Mouse (Mus musculus) embryonic facial prominence, embryonic 12.5 days (tissue): ENCODE measurements around the gene Lgals12. TPM values are rescaled to one million over a fixed set of nuclear protein-coding genes. Genes with fewer than 3 reads are reported as not detected.

Experiments used
- ATAC-seq: fragments of 200-750 bp; cut with Nextera tagmentation; 2 replicates; pipeline ENCODE4 v1.8.0; 2017; ENCODE audit not compliant: insufficient number of reproducible peaks, insufficient read depth, low FRiP score, low TSS enrichment
- H3K27ac ChIP-seq: fragments of 300-500 bp; sonication (generic); 2 replicates; pipeline ENCODE4 v1.5.1; 2016; ENCODE audit warnings: mild to moderate bottlenecking
- H3K27me3 ChIP-seq: fragments of 300-500 bp; sonication (generic); 2 replicates; pipeline ENCODE4 v1.6.1; 2016; ENCODE audit warnings: mild to moderate bottlenecking, moderate library complexity
- H3K36me3 ChIP-seq: fragments of 300-500 bp; sonication (generic); 2 replicates; pipeline ENCODE4 v1.6.1; 2016; ENCODE audit warnings: mild to moderate bottlenecking
- H3K4me1 ChIP-seq: fragments of 300-500 bp; sonication (generic); 2 replicates; pipeline ENCODE4 v1.6.1; 2016
- H3K4me2 ChIP-seq: fragments of 300-500 bp; sonication (generic); replicated peaks from 2 replicates; pipeline ENCODE4 v1.6.1; 2016; ENCODE audit warnings: mild to moderate bottlenecking, moderate library complexity
- H3K4me3 ChIP-seq: fragments of 300-500 bp; sonication (generic); 2 replicates; pipeline ENCODE4 v1.5.1; 2016; ENCODE audit warnings: mild to moderate bottlenecking
- H3K9ac ChIP-seq: fragments of 300-500 bp; sonication (generic); 2 replicates; pipeline ENCODE4 v1.6.1; 2016; ENCODE audit warnings: mild to moderate bottlenecking, moderate library complexity
- H3K9me3 ChIP-seq: fragments of 300-500 bp; sonication (generic); 2 replicates; pipeline ENCODE4 v1.6.1; 2016; ENCODE audit warnings: mild to moderate bottlenecking, moderate library complexity
- WGBS: fragments of 180-500 bp; shearing (Covaris S2); methylation state at CpG from one replicate; pipeline ENCODE4 v1.1.7; 2016; 5-methylcytosine and 5-hydroxymethylcytosine counted together
- polyA plus RNA-seq: library from polyadenylated mRNA; unstranded; fragments of >200 nt; fragmentation: Nextera tagmentation; extraction: Ambion mirVana; gene quantifications from 2 replicates; pipeline ENCODE4 v1.2.1, GENCODE M21; 2016

The Lgals12 gene
- polyA plus RNA-seq, 1 experiment from 2014 or later, result 0.17 TPM

GRCm38 (mm10) chr19:7557844-7558243 lies 49.1 kb downstream of the Lgals12 start:
- Histone ChIP-seq H3K9ac (peak overlapping the region; percentile 25; the same call in 1 of the 2 replicates), H3K4me1 (peaks cover 20% of the 10 kb centered on the region; the same call in 1 of the 2 replicates), H3K4me2 (peak overlapping the region; percentile 75), H3K4me3 (peak overlapping the region; percentile 44), H3K27me3 (no peaks in the 10 kb centered on the region), H3K9me3 (no peaks in the 10 kb centered on the region), H3K27ac (no peak overlapping the region), H3K36me3 (no peaks in the 10 kb centered on the region)
- 5% methylated on average over 4 of the region's 4 CpGs for WGBS
- peak; percentile 44; the same call in 1 of the 2 replicates for ATAC-seq

DNA sequence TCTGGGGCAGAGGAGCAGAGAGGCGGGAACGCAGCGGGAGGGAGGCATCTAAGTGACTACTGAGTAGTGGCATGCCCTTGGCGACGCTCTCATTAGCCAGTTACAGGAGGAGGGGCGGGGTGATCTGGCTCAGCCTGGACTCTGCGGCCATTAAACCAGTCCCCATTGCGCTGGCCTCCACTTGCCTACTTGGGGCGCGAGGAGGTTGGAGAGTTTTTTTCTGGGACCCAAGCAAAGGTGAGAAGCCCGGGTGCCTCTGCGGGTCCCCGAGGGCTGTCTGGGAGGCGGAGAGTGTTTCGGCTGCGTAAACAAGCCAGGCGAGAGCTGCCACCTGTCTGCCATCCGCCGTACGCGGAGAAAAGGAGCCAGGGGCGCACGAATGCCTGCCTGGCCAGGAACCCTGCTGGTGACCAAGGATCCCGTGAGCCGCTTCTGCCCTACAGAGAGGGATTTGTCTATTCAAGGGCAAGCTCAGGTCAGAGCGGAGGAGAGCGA lies 49.6 kb downstream of the Lgals12 start, which contains the start of gene Pla2g16:
TSS of gene Pla2g16 (plus strand) at position 132 of the 495 bp plus-strand sequence.
- peak within 1 kb of the TSS; percentile 25; the same call in 1 of the 2 replicates for H3K9ac ChIP-seq
- peak; percentile 57 for ATAC-seq
- no peak within 1 kb of the TSS for H3K27ac ChIP-seq

DNA sequence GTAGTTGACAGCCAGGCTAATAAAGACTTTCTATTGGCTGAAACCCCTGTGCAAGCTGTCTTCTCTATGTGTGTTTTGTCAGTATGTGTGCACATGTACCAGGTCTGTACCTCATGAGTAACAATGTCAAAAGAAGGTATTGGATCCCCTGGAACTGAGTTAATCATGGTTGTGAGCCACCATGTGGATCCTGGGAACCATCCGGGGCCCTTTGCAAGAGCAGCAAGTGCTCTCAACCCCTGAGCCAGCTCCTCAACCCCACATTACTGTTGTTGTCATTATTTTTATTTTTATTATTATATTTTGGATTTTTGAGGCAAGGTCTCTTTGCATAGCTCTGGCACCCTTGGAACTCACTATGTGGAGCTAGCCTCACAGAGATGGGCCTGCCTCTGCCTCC lies 50.4 kb downstream of the Lgals12 start:
- 93% methylated on average over 1 of the region's 1 CpGs for WGBS
- Histone ChIP-seq H3K4me1 (peaks cover 17% of the 10 kb centered on the region; the same call in 1 of the 2 replicates), H3K9ac (no peak overlapping the region), H3K27me3 (no peaks in the 10 kb centered on the region), H3K36me3 (no peaks in the 10 kb centered on the region), H3K27ac (no peak overlapping the region), H3K9me3 (no peaks in the 10 kb centered on the region), H3K4me2 (no peak overlapping the region), H3K4me3 (no peak overlapping the region)
- ATAC-seq, result no peak

More for the DNA sequence above, 49.6 kb downstream of the Lgals12 start, which contains the start of gene Pla2g16:
- H3K9me3 ChIP-seq, result no peaks in the 10 kb centered on the region
- no peaks in the 10 kb centered on the region for H3K36me3 ChIP-seq
- H3K27me3 ChIP-seq, result no peaks in the 10 kb centered on the region
- peak within 1 kb of the TSS; percentile 44 for H3K4me3 ChIP-seq
- peaks cover 20% of the 10 kb centered on the region; the same call in 1 of the 2 replicates for H3K4me1 ChIP-seq
- WGBS, result under 1% methylated on average over 27 of the region's 27 CpGs
- peak within 1 kb of the TSS; percentile 75 for H3K4me2 ChIP-seq

GRCm38 (mm10) chr19:7554881-7555280 lies 52.1 kb downstream of the Lgals12 start:
- ATAC-seq, result no peak
- 72% methylated on average over 4 of the region's 4 CpGs for WGBS
- H3K36me3 ChIP-seq, result no peaks in the 10 kb centered on the region
- H3K4me1 ChIP-seq, result peaks cover 11% of the 10 kb centered on the region; the same call in 1 of the 2 replicates
- H3K4me3 ChIP-seq, result no peak overlapping the region
- H3K9ac ChIP-seq, result no peak overlapping the region
- no peak overlapping the region for H3K27ac ChIP-seq
- H3K9me3 ChIP-seq, result no peaks in the 10 kb centered on the region
- no peak overlapping the region for H3K4me2 ChIP-seq
- H3K27me3 ChIP-seq, result no peaks in the 10 kb centered on the region

DNA sequence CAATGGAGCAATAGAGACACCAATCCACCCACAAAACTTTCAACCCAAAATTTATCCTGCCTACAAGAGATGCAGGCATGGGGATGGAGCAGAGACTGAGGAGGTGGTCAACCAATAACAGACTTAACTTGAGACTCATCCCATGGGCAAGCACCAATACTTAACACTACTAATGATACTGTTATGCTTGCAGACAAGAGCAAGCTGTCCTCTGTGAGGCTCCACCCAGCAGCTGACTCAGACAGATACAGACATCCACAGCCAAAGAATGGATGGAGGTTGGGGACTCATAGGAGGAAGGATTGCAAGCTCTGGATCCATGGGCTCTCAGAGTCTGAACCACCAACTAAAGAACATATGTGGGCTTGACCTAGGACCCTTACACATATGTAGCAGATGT lies 53.6 kb downstream of the Lgals12 start:
- no peak overlapping the region for H3K4me2 ChIP-seq
- H3K9ac ChIP-seq, result no peak overlapping the region
- H3K4me1 ChIP-seq, result peaks cover 5% of the 10 kb centered on the region; the same call in 1 of the 2 replicates
- H3K4me3 ChIP-seq, result no peak overlapping the region
- H3K36me3 ChIP-seq, result no peaks in the 10 kb centered on the region
- H3K9me3 ChIP-seq, result no peaks in the 10 kb centered on the region
- no peaks in the 10 kb centered on the region for H3K27me3 ChIP-seq
- H3K27ac ChIP-seq, result no peak overlapping the region
- ATAC-seq, result no peak

GRCm38 (mm10) chr19:7552301-7552673 lies 54.7 kb downstream of the Lgals12 start:
- no peak overlapping the region for H3K27ac ChIP-seq
- H3K4me1 ChIP-seq, result no peaks in the 10 kb centered on the region
- H3K9me3 ChIP-seq, result no peaks in the 10 kb centered on the region
- no peak overlapping the region for H3K9ac ChIP-seq
- no peak for ATAC-seq
- H3K27me3 ChIP-seq, result no peaks in the 10 kb centered on the region
- no peak overlapping the region for H3K4me3 ChIP-seq
- H3K36me3 ChIP-seq, result no peaks in the 10 kb centered on the region
- no peak overlapping the region for H3K4me2 ChIP-seq
- 79% methylated on average over 2 of the region's 2 CpGs for WGBS

GRCm38 (mm10) chr19:7551550-7552300 lies 55.3 kb downstream of the Lgals12 start:
- Histone ChIP-seq H3K4me3 (no peak overlapping the region), H3K27ac (no peak overlapping the region), H3K9ac (no peak overlapping the region), H3K9me3 (no peaks in the 10 kb centered on the region), H3K27me3 (no peaks in the 10 kb centered on the region), H3K4me1 (no peaks in the 10 kb centered on the region), H3K36me3 (no peaks in the 10 kb centered on the region), H3K4me2 (no peak overlapping the region)
- 55% methylated on average over 4 of the region's 4 CpGs for WGBS
- no peak for ATAC-seq

- H3K4me2 ChIP-seq, result no peak overlapping the region
- H3K4me3 ChIP-seq, result no peak overlapping the region
- no peak for ATAC-seq
- no peaks in the 10 kb centered on the region for H3K4me1 ChIP-seq
- H3K27me3 ChIP-seq, result no peaks in the 10 kb centered on the region
- H3K27ac ChIP-seq, result no peak overlapping the region
- H3K36me3 ChIP-seq, result no peaks in the 10 kb centered on the region
- 0 out of 2 replicates have a peak, but pooled peaks cover 3% of the 10 kb centered on the region for H3K9me3 ChIP-seq
- WGBS, result 88% methylated on average over 3 of the region's 3 CpGs
- H3K9ac ChIP-seq, result no peak overlapping the region
Measured at GRCm38 (mm10) chr19:7548924-7549323, 58.1 kb downstream of the Lgals12 start.

Other genes with a start within 250 kb of the Lgals12 start
- 40.3 and 46.1 TPM in 2 replicates for gene Spindoc, start 224.2 kb downstream of the Lgals12 start, polyA plus RNA-seq
- gene 2700081O15Rik, start 189.6 kb downstream of the Lgals12 start, polyA plus RNA-seq, result 12.5 and 13.3 TPM in 2 replicates
- 143 TPM in 2 replicates for gene Rtn3, start 123.9 kb downstream of the Lgals12 start, polyA plus RNA-seq
- 12.0 and 12.9 TPM in 2 replicates for gene Atl3, start 113.2 kb downstream of the Lgals12 start, polyA plus RNA-seq
- 7.2 and 7.4 TPM in 2 replicates for gene Pla2g16, start 49.7 kb downstream of the Lgals12 start, polyA plus RNA-seq
- gene Hrasls5, start 5.3 kb upstream of the Lgals12 start, polyA plus RNA-seq, result not detected in 2 replicates
- gene Slc22a19, start 104.1 kb upstream of the Lgals12 start, polyA plus RNA-seq, result not detected in 2 replicates
- gene Slc22a26, start 195.5 kb upstream of the Lgals12 start, polyA plus RNA-seq, result not detected in 2 replicates